Mouse (Mus musculus) heart, embryonic 13.5 days (tissue): ENCODE data around the gene Keap1. TPM values are rescaled to one million over a fixed set of nuclear protein-coding genes. Genes with fewer than 3 reads are reported as not detected.
"Not testable (repeated sequence)": the region's sequence is repeated elsewhere in the genome, so short reads cannot be mapped to it uniquely, and the experiment has no call there.

Source experiments
- ATAC-seq: fragments of 200-750 bp; cut with Nextera tagmentation; 2 replicates; pipeline ENCODE4 v1.8.0; 2017; ENCODE audit warnings: moderate TSS enrichment; ENCODE audit not compliant: insufficient number of reproducible peaks, low FRiP score, low TSS enrichment; ENCODE audit errors: extremely low read depth
- H3K27ac ChIP-seq: fragments of 300-500 bp; sonication (generic); replicated peaks from 2 replicates; pipeline ENCODE4 v1.5.1; 2015; ENCODE audit warnings: moderate library complexity, mild to moderate bottlenecking, inconsistent platforms
- H3K27me3 ChIP-seq: fragments of 300-500 bp; sonication (generic); replicated peaks from 2 replicates; pipeline ENCODE4 v1.6.1; 2015; ENCODE audit warnings: mild to moderate bottlenecking, inconsistent platforms
- H3K36me3 ChIP-seq: fragments of 300-500 bp; sonication (generic); 2 replicates; pipeline ENCODE4 v1.6.1; 2015; ENCODE audit warnings: mild to moderate bottlenecking, inconsistent platforms
- H3K4me1 ChIP-seq: fragments of 300-500 bp; sonication (generic); 2 replicates; pipeline ENCODE4 v1.6.1; 2015; ENCODE audit warnings: inconsistent platforms
- H3K4me2 ChIP-seq: fragments of 300-500 bp; sonication (generic); 2 replicates; pipeline ENCODE4 v1.6.1; 2015; ENCODE audit warnings: inconsistent platforms, mild to moderate bottlenecking, moderate library complexity
- H3K4me3 ChIP-seq: fragments of 300-500 bp; sonication (generic); 2 replicates; pipeline ENCODE4 v1.5.1; 2015; ENCODE audit warnings: moderate library complexity, mild to moderate bottlenecking, inconsistent platforms
- H3K9ac ChIP-seq: fragments of 300-500 bp; sonication (generic); 2 replicates; pipeline ENCODE4 v1.6.1; 2015; ENCODE audit warnings: inconsistent platforms, mild to moderate bottlenecking, moderate library complexity
- H3K9me3 ChIP-seq: fragments of 300-500 bp; sonication (generic); 2 replicates; pipeline ENCODE4 v1.6.1; 2016; ENCODE audit warnings: inconsistent platforms
- WGBS: fragments of 180-500 bp; shearing (Covaris S2); methylation state at CpG from one replicate; pipeline ENCODE4 v1.1.7; 2015; ENCODE audit warnings: mixed read lengths; 5-methylcytosine and 5-hydroxymethylcytosine counted together
- polyA plus RNA-seq: library from polyadenylated mRNA; unstranded; fragments of >200 nt; fragmentation: Nextera tagmentation; extraction: Ambion mirVana; gene quantifications from 2 replicates; pipeline ENCODE4 v1.2.1, GENCODE M21; 2015

Gene Keap1
- polyA plus RNA-seq, 1 experiment from 2014 or later = 51.1 TPM

GRCm38 (mm10) chr9:21227342-21227741 lies 11.8 kb downstream of the Keap1 start:
- Histone ChIP-seq H3K27ac (no peak overlapping the region), H3K4me1 (peaks cover 26% of the 10 kb centered on the region), H3K27me3 (no peaks in the 10 kb centered on the region), H3K4me2 (peak overlapping the region; percentile 66), H3K9me3 (peaks cover 3% of the 10 kb centered on the region; the same call in 1 of the 2 replicates), H3K36me3 (peaks cover 37% of the 10 kb centered on the region), H3K4me3 (peak overlapping the region; percentile 40), H3K9ac (peak overlapping the region; percentile 75)
- 8% methylated on average over 16 of the region's 16 CpGs for WGBS
- no peak for ATAC-seq

GRCm38 (mm10) chr9:21225415-21225758 lies 13.8 kb downstream of the Keap1 start:
- Histone ChIP-seq H3K9me3 (peaks cover 3% of the 10 kb centered on the region; the same call in 1 of the 2 replicates), H3K4me1 (peaks cover 38% of the 10 kb centered on the region), H3K27ac (peak overlapping the region; percentile 74), H3K4me2 (peak overlapping the region; percentile 72), H3K4me3 (peak overlapping the region; percentile 50), H3K27me3 (no peaks in the 10 kb centered on the region), H3K36me3 (peaks cover 18% of the 10 kb centered on the region), H3K9ac (peak overlapping the region; percentile 78)
- ATAC-seq = no peak
- WGBS = 21% methylated on average over 7 of the region's 7 CpGs

DNA sequence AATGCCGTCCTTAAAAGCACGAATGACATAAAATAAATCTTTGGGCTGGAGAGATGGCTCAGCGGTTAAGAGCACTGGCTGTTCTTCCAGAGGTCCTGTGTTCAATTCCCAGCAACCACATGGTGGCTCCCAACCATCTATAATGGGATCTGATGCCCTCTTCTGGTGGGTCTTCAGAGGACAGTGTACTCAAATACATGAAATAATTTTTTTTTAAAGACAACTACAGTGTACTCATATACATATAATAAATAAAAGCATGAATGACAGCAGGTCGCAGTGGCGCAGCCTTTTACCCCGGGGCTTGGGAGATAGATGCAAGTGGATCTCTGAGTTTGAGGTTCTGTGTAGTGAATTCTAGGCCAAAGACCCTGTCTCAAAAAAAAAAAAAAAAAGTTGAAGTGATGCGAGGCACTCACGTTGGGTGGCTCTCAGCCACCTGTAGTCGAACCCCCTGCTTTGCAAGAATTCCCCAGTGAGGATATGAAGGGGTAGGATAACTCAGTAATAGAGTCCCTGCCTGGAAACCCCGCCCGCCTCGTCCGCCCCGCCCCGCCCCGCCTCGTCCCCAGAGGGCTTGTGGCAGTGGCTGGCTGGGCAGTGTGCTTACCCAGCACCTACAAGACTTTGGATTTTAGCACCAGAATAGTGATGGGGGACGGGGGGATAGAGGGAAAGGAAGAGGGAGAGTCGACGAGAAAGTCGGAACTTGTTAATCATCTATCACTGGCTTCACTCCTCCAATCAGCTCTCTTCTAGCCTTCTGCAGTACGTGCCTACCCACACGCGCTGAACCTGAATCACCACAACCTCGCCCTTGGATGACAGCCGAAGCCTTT lies 14.4 kb downstream of the Keap1 start:
- peak overlapping the region; percentile 74 for H3K27ac ChIP-seq
- H3K9ac ChIP-seq = peak overlapping the region; percentile 78
- 20% methylated on average over 26 of the region's 26 CpGs for WGBS
- peak overlapping the region; percentile 72 for H3K4me2 ChIP-seq
- peak overlapping the region; percentile 50 for H3K4me3 ChIP-seq
- peaks cover 3% of the 10 kb centered on the region; the same call in 1 of the 2 replicates for H3K9me3 ChIP-seq
- no peak for ATAC-seq
- peaks cover 38% of the 10 kb centered on the region for H3K4me1 ChIP-seq
- no peaks in the 10 kb centered on the region for H3K27me3 ChIP-seq
- H3K36me3 ChIP-seq = peaks cover 12% of the 10 kb centered on the region

GRCm38 (mm10) chr9:21223906-21224305 lies 15.3 kb downstream of the Keap1 start:
- 87% methylated on average over 6 of the region's 6 CpGs for WGBS
- H3K4me3 ChIP-seq = no peak overlapping the region
- peaks cover 38% of the 10 kb centered on the region for H3K4me1 ChIP-seq

GRCm38 (mm10) chr9:21223490-21223889 lies 15.7 kb downstream of the Keap1 start:
- H3K4me2 ChIP-seq, H3K9me3 ChIP-seq, ATAC-seq, H3K4me3 ChIP-seq, H3K27me3 ChIP-seq, H3K36me3 ChIP-seq, H3K9ac ChIP-seq, H3K27ac ChIP-seq: not testable (repeated sequence)
- peaks cover 38% of the 10 kb centered on the region for H3K4me1 ChIP-seq
- WGBS = 74% methylated on average over 2 of the region's 2 CpGs

More at GRCm38 (mm10) chr9:21223906-21224305, 15.3 kb downstream of the Keap1 start:
- Histone ChIP-seq H3K4me2 (no peak overlapping the region), H3K9me3 (peaks cover 3% of the 10 kb centered on the region; the same call in 1 of the 2 replicates), H3K9ac (no peak overlapping the region), H3K36me3 (peaks cover 3% of the 10 kb centered on the region), H3K27me3 (no peaks in the 10 kb centered on the region), H3K27ac (no peak overlapping the region)
- ATAC-seq = no peak

- 16% methylated on average over 7 of the region's 7 CpGs for WGBS
Observed at GRCm38 (mm10) chr9:21221383-21221929, 17.7 kb downstream of the Keap1 start.

DNA sequence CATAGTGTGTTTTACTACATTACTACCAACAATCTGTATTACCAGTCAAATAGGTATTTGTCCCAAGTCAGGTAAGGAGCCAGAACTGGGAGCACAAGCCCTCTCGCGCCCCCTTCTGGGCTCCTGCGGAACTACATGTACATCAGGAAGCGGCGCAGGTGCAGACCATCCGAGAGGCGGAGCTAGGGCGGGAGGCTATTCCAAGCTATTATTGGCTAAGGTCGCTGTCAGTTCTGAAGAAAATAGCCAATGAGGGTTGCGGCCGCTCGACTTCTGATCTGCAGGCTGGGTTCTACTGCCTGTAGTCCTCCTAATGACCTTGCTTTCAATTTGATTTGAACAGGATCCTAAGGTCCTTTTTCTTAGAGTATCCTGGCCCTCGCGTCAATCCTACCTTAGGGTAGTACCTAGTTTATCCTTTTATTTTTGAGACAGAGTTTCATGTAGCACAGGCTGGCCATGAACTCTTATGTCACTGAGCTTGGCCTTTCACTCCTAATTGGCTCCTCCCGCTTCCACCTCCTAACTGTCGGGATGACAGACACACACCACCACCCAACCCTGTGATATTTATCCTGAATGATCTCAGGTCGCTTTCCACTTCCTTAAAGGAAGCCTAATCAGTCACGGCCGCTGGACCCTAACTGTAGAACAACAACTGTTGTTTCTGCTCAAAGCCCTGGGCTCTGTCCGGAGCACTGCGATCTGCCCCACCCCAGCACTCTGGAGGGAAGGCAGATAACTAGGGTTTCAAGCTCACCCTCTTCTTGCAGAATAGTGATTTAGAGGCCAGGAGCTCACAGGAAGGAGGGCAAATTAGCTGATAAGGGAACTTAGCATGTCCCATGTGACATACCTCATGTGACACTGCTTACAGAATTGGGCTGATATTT lies 18.4 kb downstream of the Keap1 start:
- no peaks in the 10 kb centered on the region for H3K36me3 ChIP-seq
- WGBS = 7% methylated on average over 21 of the region's 21 CpGs
- H3K9me3 ChIP-seq = peaks cover 3% of the 10 kb centered on the region; the same call in 1 of the 2 replicates
- peak overlapping the region; percentile 44 for H3K4me3 ChIP-seq
- no peaks in the 10 kb centered on the region for H3K27me3 ChIP-seq
- H3K9ac ChIP-seq = peak overlapping the region; percentile 71
- H3K27ac ChIP-seq = peak overlapping the region; percentile 81
- H3K4me2 ChIP-seq = peak overlapping the region; percentile 69
- peaks cover 21% of the 10 kb centered on the region for H3K4me1 ChIP-seq
- peak; percentile 88 for ATAC-seq

More at GRCm38 (mm10) chr9:21221383-21221929, 17.7 kb downstream of the Keap1 start:
- peaks cover 3% of the 10 kb centered on the region; the same call in 1 of the 2 replicates for H3K9me3 ChIP-seq
- peak overlapping the region; percentile 69 for H3K4me2 ChIP-seq
- peak overlapping the region; percentile 44 for H3K4me3 ChIP-seq
- H3K36me3 ChIP-seq = no peaks in the 10 kb centered on the region
- H3K4me1 ChIP-seq = peaks cover 23% of the 10 kb centered on the region
- ATAC-seq = no peak
- no peaks in the 10 kb centered on the region for H3K27me3 ChIP-seq
- peak overlapping the region; percentile 81 for H3K27ac ChIP-seq
- H3K9ac ChIP-seq = peak overlapping the region; percentile 71

GRCm38 (mm10) chr9:21219820-21220219 lies 19.3 kb downstream of the Keap1 start:
- H3K4me3 ChIP-seq = no peak overlapping the region
- no peak overlapping the region for H3K27ac ChIP-seq
- H3K4me2 ChIP-seq = no peak overlapping the region
- ATAC-seq = no peak
- WGBS = 53% methylated on average over 3 of the region's 3 CpGs
- H3K27me3 ChIP-seq = no peaks in the 10 kb centered on the region
- no peaks in the 10 kb centered on the region for H3K36me3 ChIP-seq
- no peak overlapping the region for H3K9ac ChIP-seq
- peaks cover 3% of the 10 kb centered on the region; the same call in 1 of the 2 replicates for H3K9me3 ChIP-seq
- H3K4me1 ChIP-seq = peaks cover 12% of the 10 kb centered on the region

- Histone ChIP-seq H3K27me3 (no peaks in the 10 kb centered on the region), H3K9me3 (no peaks in the 10 kb centered on the region), H3K4me2 (no peak overlapping the region), H3K9ac (no peak overlapping the region), H3K4me3 (no peak overlapping the region), H3K36me3 (peaks cover 6% of the 10 kb centered on the region; the same call in 1 of the 2 replicates), H3K4me1 (peaks cover 6% of the 10 kb centered on the region), H3K27ac (no peak overlapping the region)
- no peak for ATAC-seq
- whole genome bisulfite sequencing = 69% methylated on average over 25 of the region's 25 CpGs
Observed at GRCm38 (mm10) chr9:21216050-21216841, 22.9 kb downstream of the Keap1 start.

DNA sequence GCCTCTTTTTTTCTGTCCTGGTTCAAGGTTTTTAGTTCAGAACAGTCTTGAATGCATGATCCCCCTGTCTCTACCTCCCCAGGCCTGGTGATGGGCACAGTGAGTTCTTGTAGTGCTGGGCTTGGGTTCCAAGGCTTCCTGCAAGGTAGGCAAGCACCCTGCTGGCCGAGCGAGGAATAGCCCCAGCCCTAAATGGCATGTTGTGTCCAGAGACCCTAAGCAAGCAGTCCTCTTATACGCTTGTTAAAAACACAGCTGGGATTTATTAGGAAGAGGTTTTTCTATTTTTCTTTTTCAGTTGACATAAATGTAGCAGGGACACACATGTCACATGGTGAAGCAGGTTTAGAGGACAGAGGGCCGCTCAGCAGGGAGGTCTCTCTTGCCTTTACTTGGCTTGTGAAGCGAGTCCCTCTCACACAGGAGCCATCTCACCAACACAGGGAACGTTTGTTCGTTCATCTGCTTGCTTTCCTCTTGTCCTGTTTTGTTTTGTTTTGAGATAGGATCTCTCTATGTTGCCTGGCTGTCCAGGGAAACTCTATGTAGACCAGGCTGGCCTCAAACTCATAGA lies 25.5 kb downstream of the Keap1 start:
- no peak overlapping the region for H3K4me3 ChIP-seq
- H3K36me3 ChIP-seq = peaks cover 20% of the 10 kb centered on the region
- H3K27ac ChIP-seq = no peak overlapping the region
- no peak for ATAC-seq
- H3K9me3 ChIP-seq = no peaks in the 10 kb centered on the region
- 46% methylated on average over 7 of the region's 7 CpGs for WGBS
- no peaks in the 10 kb centered on the region for H3K27me3 ChIP-seq
- no peaks in the 10 kb centered on the region for H3K4me1 ChIP-seq
- no peak overlapping the region for H3K4me2 ChIP-seq
- H3K9ac ChIP-seq = no peak overlapping the region
